Mouse (Mus musculus) erythroblast, embryonic 14.5 days (primary cell): ENCODE measurements around the gene Zfp777. TPM values are rescaled to one million over a fixed set of nuclear protein-coding genes. Genes with fewer than 3 reads are reported as not detected.

ENCODE experiments used
- H3K27me3 ChIP-seq: 2 replicates; pipeline ENCODE4 v1.6.1; 2012; ENCODE audit warnings: inconsistent platforms; ENCODE audit not compliant: control insufficient read depth
- H3K36me3 ChIP-seq: 2 replicates; pipeline ENCODE4 v1.6.1; 2012; ENCODE audit warnings: mild to moderate bottlenecking, inconsistent platforms; ENCODE audit not compliant: control insufficient read depth
- H3K4me1 ChIP-seq: 2 replicates; pipeline ENCODE4 v1.6.1; 2012; ENCODE audit warnings: inconsistent platforms; ENCODE audit not compliant: control insufficient read depth
- H3K4me3 ChIP-seq: replicated peaks from 2 replicates; pipeline ENCODE3; 2012; ENCODE audit warnings: moderate library complexity, mild to moderate bottlenecking, inconsistent platforms
- H3K9me3 ChIP-seq: 2 replicates; pipeline ENCODE4 v1.6.1; 2012; ENCODE audit warnings: low read length, inconsistent platforms, mixed read lengths; ENCODE audit not compliant: control insufficient read depth
- GATA1 ChIP-seq: IDR thresholded peaks from 2 replicates; pipeline ENCODE4 v1.6.1; 2012; ENCODE audit warnings: low read length, inconsistent platforms, mixed read lengths
- TAL1 ChIP-seq: IDR thresholded peaks from 3 replicates; pipeline ENCODE4 v1.6.1; 2012; ENCODE audit warnings: low read length, inconsistent platforms, mixed read lengths
- polyA plus RNA-seq: library from polyadenylated mRNA; stranded (reverse); fragments of >175 nt; gene quantifications from 2 replicates; pipeline ENCODE4 v1.2.3, GENCODE M21; 2012

Gene Zfp777
- 0.81 and 0.94 TPM in 2 replicates for polyA plus RNA-seq

DNA sequence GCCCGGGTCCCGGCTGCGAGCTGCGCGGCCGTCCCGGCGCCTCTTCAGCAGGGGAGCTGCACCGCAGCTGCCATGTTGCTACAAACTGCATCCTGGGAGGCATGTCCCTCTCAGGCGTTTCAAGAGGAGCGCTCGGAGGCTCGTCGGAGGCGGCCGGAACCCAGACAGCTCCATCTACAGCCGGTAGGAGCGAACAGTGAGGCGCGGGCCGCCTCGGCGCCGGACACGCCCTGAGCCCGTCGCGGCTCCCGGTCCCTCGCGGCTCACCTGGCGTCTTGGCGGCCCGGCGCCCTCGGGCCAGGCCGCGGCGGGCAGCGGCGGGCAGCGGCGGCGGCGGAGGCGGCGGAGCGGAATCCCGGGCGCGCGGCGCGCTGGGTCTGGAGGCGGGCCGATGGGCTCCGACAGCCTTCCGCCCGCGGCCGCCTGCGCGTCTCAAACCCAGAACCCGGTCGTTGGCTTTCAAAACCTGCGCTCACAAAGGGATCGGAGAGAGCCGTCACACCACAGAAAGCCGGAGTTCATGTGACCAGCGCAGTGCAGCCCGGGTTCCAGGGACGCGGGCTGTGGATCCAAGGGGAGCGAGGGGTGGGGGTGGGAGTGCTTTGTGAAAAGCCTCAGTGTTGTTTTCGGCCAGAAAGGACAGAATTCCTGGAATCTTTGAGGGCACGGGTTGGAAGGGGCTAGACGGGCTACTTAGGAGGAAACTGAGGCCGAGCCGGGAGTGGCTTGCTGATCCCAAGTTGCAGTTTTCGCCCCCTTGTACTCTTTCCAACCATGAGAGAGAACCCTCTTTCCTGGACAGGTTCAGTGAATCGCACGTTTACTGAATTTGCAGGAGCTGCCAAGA lies at the start of gene Zfp777:
Gene Zfp777 (minus strand): TSS at position 486 of the 847 bp plus-strand sequence.
- Histone ChIP-seq H3K4me1 (peaks cover 21% of the 10 kb centered on the region), H3K4me3 (peak within 1 kb of the TSS; percentile 80), H3K36me3 (peaks cover 13% of the 10 kb centered on the region), H3K9me3 (no peaks in the 10 kb centered on the region), H3K27me3 (peaks cover 22% of the 10 kb centered on the region)
- TF ChIP-seq TAL1 (no peak), GATA1 (no peak)

DNA sequence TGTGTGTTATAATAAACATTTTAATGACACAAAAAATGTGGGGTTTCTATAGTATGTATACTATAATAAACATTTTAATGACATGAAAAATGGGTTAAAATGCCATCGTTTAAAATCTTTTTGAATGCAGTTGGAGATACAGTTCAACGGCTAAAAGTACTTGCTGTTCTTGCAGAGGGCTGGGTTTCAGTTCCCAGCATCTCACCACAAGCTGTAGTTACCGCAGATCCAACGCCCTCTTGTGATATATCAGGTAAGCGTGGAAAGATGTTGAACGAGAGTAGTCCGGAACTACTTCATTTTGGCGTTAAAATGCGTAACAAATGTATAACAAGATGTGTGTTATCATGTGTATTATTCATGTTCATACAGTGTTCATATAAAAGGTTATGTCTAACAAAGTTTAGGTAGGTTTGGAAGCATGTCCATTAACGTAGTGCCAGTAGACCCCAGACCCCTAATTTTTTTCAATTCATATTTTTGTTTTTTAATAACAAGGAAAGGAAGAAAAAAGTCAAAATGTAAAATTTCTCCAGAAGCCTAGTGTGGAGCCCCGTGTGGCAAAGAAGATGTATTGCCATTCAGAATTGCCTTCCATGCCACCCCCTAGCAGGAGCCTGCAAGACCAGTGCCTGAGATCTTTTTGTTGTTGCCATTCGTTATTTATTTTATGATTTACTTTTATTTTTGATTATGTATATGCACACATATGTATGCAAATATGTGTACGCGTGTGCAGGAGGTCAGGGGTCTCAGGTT lies 38.4 kb upstream of the Zfp777 start:
- H3K27me3 ChIP-seq = no peaks in the 10 kb centered on the region
- TF ChIP-seq TAL1 = no peak
- no peak for TF ChIP-seq GATA1
- peak overlapping the region; percentile 81 for H3K4me3 ChIP-seq
- peaks cover 15% of the 10 kb centered on the region for H3K36me3 ChIP-seq
- H3K9me3 ChIP-seq = no peaks in the 10 kb centered on the region
- peaks cover 31% of the 10 kb centered on the region for H3K4me1 ChIP-seq

- H3K9me3 ChIP-seq = no peaks in the 10 kb centered on the region
- H3K4me3 ChIP-seq = peak within 1 kb of the TSS; percentile 81
- H3K27me3 ChIP-seq = no peaks in the 10 kb centered on the region
- peaks cover 22% of the 10 kb centered on the region for H3K36me3 ChIP-seq
- peaks cover 31% of the 10 kb centered on the region for H3K4me1 ChIP-seq
- TF ChIP-seq GATA1 (no peak), TAL1 (no peak)
Observed at GRCm38 (mm10) chr6:48086471-48086878, 37.8 kb upstream of the Zfp777 start, which contains the start of gene Zfp746. Gene Zfp746, minus strand, starts transcription at chr6:48086593.

- H3K4me3 ChIP-seq = peak overlapping the region; percentile 81
- no peaks in the 10 kb centered on the region for H3K27me3 ChIP-seq
- TF ChIP-seq TAL1 (no peak), GATA1 (no peak)
- H3K4me1 ChIP-seq = peaks cover 31% of the 10 kb centered on the region
- H3K36me3 ChIP-seq = peaks cover 29% of the 10 kb centered on the region
- no peaks in the 10 kb centered on the region for H3K9me3 ChIP-seq
Observed at GRCm38 (mm10) chr6:48085521-48086404, 37.1 kb upstream of the Zfp777 start.

- no peaks in the 10 kb centered on the region for H3K27me3 ChIP-seq
- H3K36me3 ChIP-seq = peaks cover 47% of the 10 kb centered on the region
- no peak for TF ChIP-seq TAL1
- TF ChIP-seq GATA1 = no peak
- peaks cover 31% of the 10 kb centered on the region for H3K4me1 ChIP-seq
- no peak overlapping the region for H3K4me3 ChIP-seq
- no peaks in the 10 kb centered on the region for H3K9me3 ChIP-seq
Observed at GRCm38 (mm10) chr6:48083733-48084191, 35.1 kb upstream of the Zfp777 start.

DNA sequence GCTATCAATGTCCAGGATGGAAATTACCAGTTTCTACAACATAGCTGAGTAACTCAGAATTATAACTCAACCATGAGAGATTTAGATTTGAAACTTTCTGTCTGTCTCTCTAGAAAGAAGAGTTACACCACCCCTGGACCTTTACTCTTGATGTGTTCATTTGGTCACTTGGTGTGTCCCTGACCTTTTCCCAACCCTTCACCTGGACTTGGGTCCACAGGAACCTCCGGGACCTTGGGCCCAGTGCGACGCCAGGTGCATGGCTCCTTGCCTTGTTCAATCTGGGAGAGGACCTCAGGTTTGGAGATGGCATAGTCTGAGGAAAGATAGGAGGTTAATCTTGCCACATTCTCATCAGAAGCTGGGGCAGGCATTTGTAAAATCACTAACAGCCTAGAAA lies 33.2 kb upstream of the Zfp777 start:
- peaks cover 60% of the 10 kb centered on the region for H3K36me3 ChIP-seq
- peaks cover 29% of the 10 kb centered on the region for H3K4me1 ChIP-seq
- no peak overlapping the region for H3K4me3 ChIP-seq
- no peak for TF ChIP-seq TAL1
- TF ChIP-seq GATA1 = no peak
- H3K9me3 ChIP-seq = no peaks in the 10 kb centered on the region
- H3K27me3 ChIP-seq = no peaks in the 10 kb centered on the region

GRCm38 (mm10) chr6:48081021-48081420 lies 32.3 kb upstream of the Zfp777 start:
- Histone ChIP-seq H3K4me3 (no peak overlapping the region), H3K4me1 (peaks cover 24% of the 10 kb centered on the region), H3K9me3 (no peaks in the 10 kb centered on the region), H3K36me3 (peaks cover 65% of the 10 kb centered on the region), H3K27me3 (no peaks in the 10 kb centered on the region)
- TF ChIP-seq TAL1 = no peak
- TF ChIP-seq GATA1 = no peak

DNA sequence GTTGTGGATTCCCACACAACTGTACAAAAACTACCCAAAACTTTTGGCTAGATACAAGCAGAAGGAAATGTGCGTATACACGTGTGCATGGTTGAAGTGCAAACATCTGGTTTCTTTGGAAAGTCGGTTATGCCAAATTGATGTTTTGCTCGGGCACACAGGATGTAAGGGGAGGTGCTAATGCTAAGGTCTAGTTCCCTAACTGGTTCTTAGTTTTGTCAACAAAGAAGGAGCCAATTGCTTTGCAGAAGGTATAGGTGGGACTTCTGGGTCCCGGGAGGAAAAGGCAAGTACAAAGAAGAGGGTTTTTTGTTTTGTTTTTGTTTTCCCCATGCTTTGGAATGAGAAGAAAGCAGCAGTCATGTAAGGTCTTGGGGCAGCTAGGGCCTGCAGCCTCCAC lies 24.6 kb upstream of the Zfp777 start:
- H3K27me3 ChIP-seq = no peaks in the 10 kb centered on the region
- TF ChIP-seq GATA1 (no peak), TAL1 (no peak)
- no peak overlapping the region for H3K4me3 ChIP-seq

More for the DNA sequence above, 24.6 kb upstream of the Zfp777 start:
- Histone ChIP-seq H3K4me1 (no peaks in the 10 kb centered on the region), H3K36me3 (peaks cover 30% of the 10 kb centered on the region), H3K9me3 (no peaks in the 10 kb centered on the region)
